Mouse (Mus musculus): ENCODE data around the gene Esm1. TPM values are rescaled to one million over a fixed set of nuclear protein-coding genes. Genes with fewer than 3 reads are reported as not detected.

Gene Esm1
- total and polyA plus RNA-seq, 3 experiments = 0.34 to 0.94 (median 0.53) TPM

- peak; percentile 73 for TF ChIP-seq CTCF (IDR thresholded peaks at IDR 0.05)
- no peak for TF ChIP-seq EP300 (IDR thresholded peaks at IDR 0.05; ENCODE audit: insufficient read depth, low read depth, low read length)
- no peaks in the 10 kb centered on the region for H3K36me3 ChIP-seq (ENCODE audit: control insufficient read depth, insufficient read depth, low read length)
- intact Hi-C loops (cut with DNase I) = loop anchor here (5.0 kb wide), 4 partner anchors 218 to 602 kb away; partner anchors contain the start of genes Gpx8 and Snx18
- 16% methylated on average over 13 of the region's 13 CpGs for WGBS
- no peaks in the 10 kb centered on the region for H3K27me3 ChIP-seq (ENCODE audit: control insufficient read depth, insufficient read depth, low read length)
- H3K9ac ChIP-seq (ENCODE audit: low read depth, low read length) = no peak overlapping the region
- DNase-seq = peak; percentile 18 to 47
- no peaks in the 10 kb centered on the region for H3K4me1 ChIP-seq (ENCODE audit: control insufficient read depth, insufficient read depth, low read length)
- no peak overlapping the region for H3K27ac ChIP-seq
- H3K79me2 ChIP-seq (replicated peaks; ENCODE audit: control insufficient read depth, insufficient read depth, low read length) = no peaks in the 10 kb centered on the region
- H3K4me3 ChIP-seq = no peak overlapping the region
Measured at GRCm38 (mm10) chr13:113265257-113265656, 55.8 kb downstream of the Esm1 start.

- intact Hi-C loops (cut with DNase I) = loop anchor here (1.0 to 5.0 kb wide), 5 partner anchors 40 to 601 kb away; partner anchors contain the start of genes Gpx8 and Snx18
- Histone ChIP-seq H3K27ac (no peak overlapping the region), H3K4me1 (ENCODE audit: control insufficient read depth, insufficient read depth, low read length) (no peaks in the 10 kb centered on the region), H3K27me3 (ENCODE audit: control insufficient read depth, insufficient read depth, low read length) (no peaks in the 10 kb centered on the region; the same call in 1 of the 2 replicates), H3K4me3 (no peak overlapping the region), H3K9ac (ENCODE audit: low read depth, low read length) (no peak overlapping the region), H3K36me3 (ENCODE audit: control insufficient read depth, insufficient read depth, low read length) (no peaks in the 10 kb centered on the region), H3K79me2 (replicated peaks; ENCODE audit: control insufficient read depth, insufficient read depth, low read length) (no peaks in the 10 kb centered on the region)
- DNase-seq = peak; percentile 54 to 74
- TF ChIP-seq CTCF (IDR thresholded peaks at IDR 0.05) (peak; percentile 98), POLR2A (IDR thresholded peaks at IDR 0.05; ENCODE audit: insufficient read depth, low read depth, low read length) (no peak)
- 28% methylated on average over 9 of the region's 9 CpGs for WGBS
Measured at GRCm38 (mm10) chr13:113266495-113266951, 57.1 kb downstream of the Esm1 start.

GRCm38 (mm10) chr13:113267204-113267603 is 57.7 kb downstream of the Esm1 start:
- Histone ChIP-seq H3K9ac (ENCODE audit: low read depth, low read length) (no peak overlapping the region), H3K27ac (no peak overlapping the region), H3K4me1 (ENCODE audit: control insufficient read depth, insufficient read depth, low read length) (no peaks in the 10 kb centered on the region), H3K4me3 (no peak overlapping the region), H3K36me3 (ENCODE audit: control insufficient read depth, insufficient read depth, low read length) (no peaks in the 10 kb centered on the region), H3K27me3 (ENCODE audit: control insufficient read depth, insufficient read depth, low read length) (no peaks in the 10 kb centered on the region; the same call in 1 of the 2 replicates), H3K79me2 (replicated peaks; ENCODE audit: control insufficient read depth, insufficient read depth, low read length) (no peaks in the 10 kb centered on the region)
- 81% methylated on average over 3 of the region's 3 CpGs for WGBS
- DNase-seq = no peak
- TF ChIP-seq EP300 (IDR thresholded peaks at IDR 0.05; ENCODE audit: insufficient read depth, low read depth, low read length) (no peak), CTCF (IDR thresholded peaks at IDR 0.05) (no peak), POLR2A (IDR thresholded peaks at IDR 0.05; ENCODE audit: insufficient read depth, low read depth, low read length) (no peak)
- intact Hi-C loops (cut with DNase I) = loop anchor here (5.0 kb wide), 4 partner anchors 220 to 600 kb away; partner anchors contain the start of genes Gpx8 and Snx18

Other genes starting within 250 kb of the Esm1 start
- under 1 TPM in 1 of 2 experiments, not detected in 1; 0.47 TPM for gene Ccno, start 221.9 kb upstream of the Esm1 start, total RNA-seq (2021)
- 0.35 and 0.51 TPM in 2 replicates for gene Ccno, start 221.9 kb upstream of the Esm1 start, polyA plus RNA-seq (2012; rRNA removed)
- gene Mcidas, start 215.8 kb upstream of the Esm1 start, total RNA-seq (2021) = not detected
- 0.12 TPM in 1 of 2 replicates, not detected in the other for gene Mcidas, start 215.8 kb upstream of the Esm1 start, polyA plus RNA-seq (2012; rRNA removed)
- not detected for gene Cdc20b, start 174.5 kb upstream of the Esm1 start, total RNA-seq (2021)
- gene Cdc20b, start 174.5 kb upstream of the Esm1 start, polyA plus RNA-seq (2012; rRNA removed) = 0.14 TPM in 1 of 2 replicates, not detected in the other
- gene Gpx8, start 163.2 kb upstream of the Esm1 start, total RNA-seq (2021) = 10 to 100 TPM; 37.1 to 37.9 TPM
- gene Gpx8, start 163.2 kb upstream of the Esm1 start, polyA plus RNA-seq (2012; rRNA removed) = 9.5 and 16.9 TPM in 2 replicates
- 1 to 10 TPM in 1 of 2 experiments, under 1 TPM in 1; 0.86 to 1.1 TPM for gene Gzma, start 108.7 kb upstream of the Esm1 start, total RNA-seq (2021)
- gene Gzma, start 108.7 kb upstream of the Esm1 start, polyA plus RNA-seq (2012; rRNA removed) = 0.97 and 2.3 TPM in 2 replicates
- not detected for gene Gzmk, start 16.2 kb downstream of the Esm1 start, total RNA-seq (2021)
- not detected in 2 replicates for gene Gzmk, start 16.2 kb downstream of the Esm1 start, polyA plus RNA-seq (2012; rRNA removed)
- 1 to 10 TPM; 2.0 to 2.3 TPM for gene BC067074, start 83.5 kb downstream of the Esm1 start, total RNA-seq (2021)
- 1.4 and 1.8 TPM in 2 replicates for gene BC067074, start 83.5 kb downstream of the Esm1 start, polyA plus RNA-seq (2012; rRNA removed)